14 mouse cellular contexts compared by ENCODE assay signal in genomic region chr10:75852539-75853125, GRCm38 (mm10). TPM values are rescaled to one million over a fixed set of nuclear protein-coding genes. Genes with fewer than 3 reads are reported as not detected.
"Had no signal": no experiment of that assay in that cellular context is flagged by ENCODE, and none has a peak within 500 bp of the region (broad histone marks: within the 10 kb centered on the region; RNA-seq: fewer than 3 reads in every experiment).

No protein-coding gene starts in this region.

- H3K4me3 ChIP-seq: limb, embryonic 13.5 days; myocyte; neural tube, embryonic 15.5 days had no signal

- H3K9me3 ChIP-seq: limb, embryonic 13.5 days; neural tube, embryonic 15.5 days had no signal

- H3K27ac ChIP-seq: neural tube, embryonic 15.5 days had no signal

- H3K4me2 ChIP-seq: limb, embryonic 13.5 days; neural tube, embryonic 15.5 days had no signal

- H3K9ac ChIP-seq: limb, embryonic 13.5 days; neural tube, embryonic 15.5 days had no signal

- H3K27me3 ChIP-seq: limb, embryonic 13.5 days; neural tube, embryonic 15.5 days had no signal

RNA-seq across cellular contexts. Expression of gene Gstt4, which starts 30.3 kb away (rescaled TPM):
- total RNA-seq: layer of hippocampus, postnatal 14 days; left cerebral cortex, adult 18-20 months; left cerebral cortex, postnatal 10 days; left cerebral cortex, postnatal 4 days; megakaryocyte-erythroid progenitor cell, adult 5-6 weeks had no signal
- polyA plus RNA-seq: hindbrain, embryonic 16.5 days; inflammation-experienced regulatory T-cells, adult 6 months; limb, embryonic 13.5 days; lung, embryonic 16.5 days; midbrain, embryonic 14.5 days; myocyte; neural tube, embryonic 11.5 days; neural tube, embryonic 15.5 days; small intestine, adult 2 months had no signal
